Mouse (Mus musculus): ENCODE measurements at regions not wholly inside any gene's neighbourhood (a gene's known extent, or its start where the extent isn't known, plus 50 kb on each side); places are given as distances from the start of the nearest gene placed in this dataset.

GRCm38 (mm10) chr4:105603661-105604060 lies 186.0 kb upstream of the Gm12728 start:
- Histone ChIP-seq H3K4me1 (replicated peaks; ENCODE audit: low read depth, low read length) (peaks cover 9% of the 10 kb centered on the region), H3K4me3 (replicated peaks; ENCODE audit: low read length) (no peak overlapping the region), H3K9me3 (ENCODE audit: low read length) (no peaks in the 10 kb centered on the region), H3K36me3 (ENCODE audit: insufficient read depth, low read length) (no peaks in the 10 kb centered on the region), H3K27me3 (ENCODE audit: insufficient read depth, low read length) (no peaks in the 10 kb centered on the region)
- TF ChIP-seq POU5F1 (IDR thresholded peaks at IDR 0.05; ENCODE audit: borderline replicate concordance, low read length) (no peak), CTCF (conservative IDR thresholded peaks at IDR 0.05; ENCODE audit: low read length) (no peak), NANOG (IDR thresholded peaks at IDR 0.05; ENCODE audit: borderline replicate concordance, low read length) (no peak)

- Histone ChIP-seq H3K9me3 (ENCODE audit: low read length) (no peaks in the 10 kb centered on the region), H3K4me3 (replicated peaks; ENCODE audit: low read length) (no peak overlapping the region), H3K4me1 (replicated peaks; ENCODE audit: low read depth, low read length) (peaks cover 9% of the 10 kb centered on the region), H3K27me3 (ENCODE audit: insufficient read depth, low read length) (no peaks in the 10 kb centered on the region), H3K36me3 (ENCODE audit: insufficient read depth, low read length) (no peaks in the 10 kb centered on the region)
- no peak for TF ChIP-seq CTCF (conservative IDR thresholded peaks at IDR 0.05; ENCODE audit: low read length)
- TF ChIP-seq POU5F1 (IDR thresholded peaks at IDR 0.05; ENCODE audit: borderline replicate concordance, low read length): no peak
- no peak for TF ChIP-seq NANOG (IDR thresholded peaks at IDR 0.05; ENCODE audit: borderline replicate concordance, low read length)
These were observed 185.1 kb upstream of the Gm12728 start for GRCm38 (mm10) chr4:105604607-105605006.

- H3K9me3 ChIP-seq (ENCODE audit: low read length): no peaks in the 10 kb centered on the region
- H3K4me1 ChIP-seq (replicated peaks; ENCODE audit: low read depth, low read length): peaks cover 9% of the 10 kb centered on the region
- no peak overlapping the region for H3K4me3 ChIP-seq (replicated peaks; ENCODE audit: low read length)
- no peaks in the 10 kb centered on the region for H3K27me3 ChIP-seq (ENCODE audit: insufficient read depth, low read length)
- no peaks in the 10 kb centered on the region for H3K36me3 ChIP-seq (ENCODE audit: insufficient read depth, low read length)
- no peak for TF ChIP-seq POU5F1 (IDR thresholded peaks at IDR 0.05; ENCODE audit: borderline replicate concordance, low read length)
These were observed 182.9 kb upstream of the Gm12728 start for GRCm38 (mm10) chr4:105606731-105607130.

DNA sequence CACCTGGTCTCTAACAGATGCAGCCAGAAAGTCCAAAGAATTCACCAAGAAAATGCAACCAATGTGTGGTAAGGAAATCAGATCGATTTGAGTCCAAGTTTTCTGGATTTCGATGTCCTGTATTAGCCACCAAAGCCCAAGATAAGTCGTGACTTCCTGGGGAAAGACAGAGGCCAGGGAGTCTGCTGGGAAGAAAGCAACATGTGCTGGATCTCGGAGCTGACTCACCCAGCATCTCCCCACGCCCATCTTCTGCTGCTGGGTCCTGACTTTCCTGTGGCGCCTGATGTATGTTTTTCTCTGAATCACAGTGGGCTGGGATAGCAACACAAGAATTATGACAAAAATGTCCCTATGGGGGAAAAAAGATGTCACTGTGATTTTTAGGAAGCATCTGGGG lies 178.8 kb upstream of the Gm12728 start:
- TF ChIP-seq POU5F1 (IDR thresholded peaks at IDR 0.05; ENCODE audit: borderline replicate concordance, low read length) (no peak), NANOG (IDR thresholded peaks at IDR 0.05; ENCODE audit: borderline replicate concordance, low read length) (no peak), CTCF (conservative IDR thresholded peaks at IDR 0.05; ENCODE audit: low read length) (no peak)
- no peaks in the 10 kb centered on the region for H3K36me3 ChIP-seq (ENCODE audit: insufficient read depth, low read length)
- H3K27me3 ChIP-seq (ENCODE audit: insufficient read depth, low read length): no peaks in the 10 kb centered on the region
- no peaks in the 10 kb centered on the region for H3K4me1 ChIP-seq (replicated peaks; ENCODE audit: low read depth, low read length)
- no peaks in the 10 kb centered on the region for H3K9me3 ChIP-seq (ENCODE audit: low read length)
- H3K4me3 ChIP-seq (replicated peaks; ENCODE audit: low read length): no peak overlapping the region

- H3K27me3 ChIP-seq (ENCODE audit: insufficient read depth, low read length): no peaks in the 10 kb centered on the region
- TF ChIP-seq POU5F1 (IDR thresholded peaks at IDR 0.05; ENCODE audit: borderline replicate concordance, low read length) (no peak), CTCF (conservative IDR thresholded peaks at IDR 0.05; ENCODE audit: low read length) (no peak), NANOG (IDR thresholded peaks at IDR 0.05; ENCODE audit: borderline replicate concordance, low read length) (no peak)
- no peaks in the 10 kb centered on the region for H3K4me1 ChIP-seq (replicated peaks; ENCODE audit: low read depth, low read length)
- H3K36me3 ChIP-seq (ENCODE audit: insufficient read depth, low read length): no peaks in the 10 kb centered on the region
- H3K4me3 ChIP-seq (replicated peaks; ENCODE audit: low read length): no peak overlapping the region
- H3K9me3 ChIP-seq (ENCODE audit: low read length): peaks cover 20% of the 10 kb centered on the region; the same call in 1 of the 2 replicates
These were observed 175.3 kb upstream of the Gm12728 start for GRCm38 (mm10) chr4:105614390-105614789.

GRCm38 (mm10) chr4:105626371-105627320 lies 163.0 kb upstream of the Gm12728 start:
- Histone ChIP-seq H3K36me3 (ENCODE audit: insufficient read depth, low read length) (no peaks in the 10 kb centered on the region), H3K4me1 (replicated peaks; ENCODE audit: low read depth, low read length) (no peaks in the 10 kb centered on the region), H3K27me3 (ENCODE audit: insufficient read depth, low read length) (no peaks in the 10 kb centered on the region), H3K9me3 (ENCODE audit: low read length) (peaks cover 52% of the 10 kb centered on the region), H3K4me3 (replicated peaks; ENCODE audit: low read length) (no peak overlapping the region)
- TF ChIP-seq NANOG (IDR thresholded peaks at IDR 0.05; ENCODE audit: borderline replicate concordance, low read length): no peak
- TF ChIP-seq CTCF (conservative IDR thresholded peaks at IDR 0.05; ENCODE audit: low read length): no peak

- Histone ChIP-seq H3K36me3 (ENCODE audit: insufficient read depth, low read length) (no peaks in the 10 kb centered on the region), H3K27me3 (ENCODE audit: insufficient read depth, low read length) (no peaks in the 10 kb centered on the region), H3K4me1 (replicated peaks; ENCODE audit: low read depth, low read length) (no peaks in the 10 kb centered on the region), H3K9me3 (ENCODE audit: low read length) (peaks cover 52% of the 10 kb centered on the region), H3K4me3 (replicated peaks; ENCODE audit: low read length) (no peak overlapping the region)
- TF ChIP-seq NANOG (IDR thresholded peaks at IDR 0.05; ENCODE audit: borderline replicate concordance, low read length): no peak
- no peak for TF ChIP-seq CTCF (conservative IDR thresholded peaks at IDR 0.05; ENCODE audit: low read length)
- no peak for TF ChIP-seq POU5F1 (IDR thresholded peaks at IDR 0.05; ENCODE audit: borderline replicate concordance, low read length)
These were observed 160.1 kb upstream of the Gm12728 start for GRCm38 (mm10) chr4:105629581-105629980.

- no peak for TF ChIP-seq NANOG (IDR thresholded peaks at IDR 0.05; ENCODE audit: borderline replicate concordance, low read length)
- TF ChIP-seq POU5F1 (IDR thresholded peaks at IDR 0.05; ENCODE audit: borderline replicate concordance, low read length): no peak
- Histone ChIP-seq H3K36me3 (ENCODE audit: insufficient read depth, low read length) (no peaks in the 10 kb centered on the region), H3K27me3 (ENCODE audit: insufficient read depth, low read length) (no peaks in the 10 kb centered on the region), H3K4me1 (replicated peaks; ENCODE audit: low read depth, low read length) (no peaks in the 10 kb centered on the region), H3K9me3 (ENCODE audit: low read length) (peaks cover 52% of the 10 kb centered on the region), H3K4me3 (replicated peaks; ENCODE audit: low read length) (no peak overlapping the region)
These were observed 158.9 kb upstream of the Gm12728 start for GRCm38 (mm10) chr4:105630595-105631369.
